Mouse (Mus musculus) testis, postnatal 10 days (tissue): Measurements from ENCODE around the gene Tmem138.
"Not testable (repeated sequence)": the region's sequence is repeated elsewhere in the genome, so short reads cannot be mapped to it uniquely, and the experiment has no call there.

Experiments
- DNase-seq: peaks from one replicate; pipeline ENCODE4 v3.0.0; 2021; ENCODE audit warnings: low spot score

The Tmem138 gene

DNA sequence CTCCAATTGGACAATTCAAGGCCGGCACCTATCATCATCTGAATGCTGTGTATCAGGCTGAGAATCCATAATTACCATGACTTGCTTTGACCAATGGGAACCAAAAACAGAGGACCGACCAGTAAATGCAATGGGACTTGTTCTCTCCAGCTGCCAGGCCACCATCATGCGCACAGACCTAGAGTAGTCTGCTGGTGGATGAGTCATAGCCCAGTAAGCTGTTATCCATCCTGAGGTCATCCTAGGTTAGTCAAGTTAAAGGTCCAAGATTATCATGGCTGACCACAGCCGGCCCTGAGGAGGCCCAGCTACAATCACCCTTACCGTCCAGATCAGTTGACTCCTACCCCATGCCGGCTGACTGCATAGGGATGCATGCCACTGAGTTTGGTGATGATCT is 7.5 kb downstream of the Tmem138 start:
- DNase-seq, result no peak

DNA sequence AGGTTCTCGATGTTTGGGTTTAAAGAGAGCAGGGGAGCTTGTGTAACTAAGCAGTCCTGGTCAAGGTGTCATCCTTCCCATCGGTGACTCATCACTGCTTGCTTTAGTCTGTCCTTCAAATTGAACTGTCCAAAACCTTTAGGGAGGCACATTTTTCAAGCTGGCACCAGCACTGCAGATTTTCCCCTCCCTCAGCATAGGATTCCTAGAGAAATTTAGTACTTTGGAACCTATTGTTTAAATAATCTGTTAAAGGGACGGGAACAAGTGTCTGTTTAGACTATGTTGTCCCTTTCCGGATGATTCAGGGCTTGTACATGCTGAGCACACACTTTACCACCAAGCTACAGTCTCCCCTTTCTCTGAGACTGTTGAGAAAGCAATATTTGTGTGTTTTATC is 11.9 kb downstream of the Tmem138 start:
- no peak for DNase-seq

DNA sequence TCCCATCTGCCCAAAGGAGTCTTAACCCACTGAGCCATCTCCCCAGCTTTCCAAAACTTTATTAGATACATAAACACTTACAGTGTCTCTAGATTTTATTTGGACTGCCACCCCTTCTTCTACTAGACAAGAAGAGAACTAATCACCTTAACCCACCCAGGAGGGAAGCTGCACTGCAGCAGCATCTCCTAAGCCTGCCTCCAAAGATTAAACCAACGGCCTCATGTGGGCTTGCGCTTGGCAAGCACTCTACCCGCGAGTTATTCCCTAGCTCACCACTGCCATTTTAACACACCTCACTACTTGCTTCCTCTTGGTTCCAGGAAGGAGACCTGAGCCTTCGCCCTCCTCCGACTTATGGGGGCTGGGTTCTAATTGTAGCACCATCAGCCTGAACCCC is 12.9 kb downstream of the Tmem138 start:
- no peak for DNase-seq

DNA sequence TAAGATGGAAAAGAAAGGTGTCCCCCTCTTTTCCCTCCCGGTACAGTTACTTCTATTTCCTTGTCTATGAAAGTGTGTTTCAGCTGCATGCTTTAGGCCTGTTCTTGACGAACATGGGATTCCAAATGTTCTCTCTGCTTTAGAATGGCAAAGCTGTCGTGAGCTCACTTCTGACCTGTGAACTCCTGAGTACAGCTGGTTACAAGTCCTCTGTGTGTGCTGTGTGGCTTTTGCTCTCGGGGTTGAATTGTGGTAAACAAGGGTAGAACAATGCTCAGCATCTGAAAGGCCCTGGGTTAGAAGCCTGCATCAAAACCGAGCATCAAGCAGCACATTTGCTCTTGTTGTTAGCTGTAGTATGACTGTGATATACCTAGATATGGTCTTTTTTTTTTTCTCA is 14.8 kb downstream of the Tmem138 start:
- no peak for DNase-seq

- no peak for DNase-seq
Observed at GRCm38 (mm10) chr19:10561558-10562314, 15.4 kb downstream of the Tmem138 start.

- DNase-seq, result no peak
Observed at GRCm38 (mm10) chr19:10560108-10560507, 17.1 kb downstream of the Tmem138 start.

DNA sequence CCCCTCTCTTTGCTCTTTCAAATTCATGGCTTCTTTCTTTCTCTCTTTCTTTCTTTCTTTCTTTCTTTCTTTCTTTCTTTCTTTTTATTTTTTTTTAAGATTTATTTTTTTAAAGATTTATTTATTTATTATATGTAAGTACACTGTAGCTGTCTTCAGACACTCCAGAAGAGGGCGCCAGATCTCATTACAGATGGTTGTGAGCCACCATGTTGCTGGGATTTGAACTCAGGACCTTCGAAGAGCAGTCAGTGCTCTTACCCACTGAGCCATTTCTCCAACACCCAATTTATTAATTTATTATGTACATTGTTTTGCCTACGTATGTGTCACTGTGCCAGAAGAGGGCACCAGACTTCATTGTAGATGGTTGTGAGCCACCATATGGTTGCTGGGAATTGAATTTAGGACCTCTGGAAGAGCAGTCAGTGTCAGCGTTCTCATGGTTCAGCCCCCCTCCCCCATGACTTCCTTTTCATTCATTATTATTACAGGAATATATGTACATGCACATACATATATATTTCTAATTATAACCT is 19.3 kb downstream of the Tmem138 start:
- DNase-seq, result not testable (repeated sequence)

DNA sequence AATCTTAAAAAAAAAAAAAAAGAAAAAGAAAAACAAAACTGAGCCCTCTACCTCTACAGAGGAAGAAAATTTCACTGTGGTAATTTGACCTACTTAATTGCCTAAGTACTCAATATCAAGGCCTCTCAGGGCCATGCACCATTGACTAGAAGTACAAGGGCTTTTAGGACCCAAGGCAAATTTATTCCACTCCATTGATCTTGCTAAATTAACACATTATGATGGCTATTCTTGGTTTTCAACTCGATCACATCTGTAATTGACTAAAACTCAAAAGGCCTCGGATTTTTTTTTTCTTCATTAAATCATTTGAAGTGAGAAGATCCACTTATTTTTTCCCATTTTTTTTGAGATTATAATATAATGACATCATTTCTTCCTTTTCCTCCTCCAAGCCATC is 19.7 kb downstream of the Tmem138 start:
- DNase-seq, result no peak

DNA sequence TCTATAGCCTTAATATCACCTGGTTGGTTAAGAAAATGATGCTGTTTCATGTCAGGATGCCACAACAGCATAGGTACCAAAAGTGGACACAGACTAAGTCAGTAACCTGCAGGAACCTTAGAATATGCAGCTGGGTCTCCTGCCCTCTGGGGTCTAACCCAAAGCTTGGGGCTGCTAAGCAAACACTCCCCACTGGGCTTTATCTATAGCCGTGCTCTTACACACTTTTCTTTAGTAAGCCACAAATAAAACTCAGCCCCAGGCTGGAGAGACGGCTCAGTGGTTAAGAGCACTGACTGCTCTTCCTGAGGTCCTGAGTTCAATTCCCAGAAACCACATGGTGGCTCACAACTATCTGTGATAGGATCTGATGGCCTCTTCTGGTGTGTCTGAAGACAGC is 20.2 kb downstream of the Tmem138 start:
- no peak for DNase-seq

- DNase-seq, result peak; percentile 85
Observed at GRCm38 (mm10) chr19:10555624-10556510, 21.3 kb downstream of the Tmem138 start, which contains the start of gene Tmem216. TSS of gene Tmem216 (minus strand) at chr19:10556238.

GRCm38 (mm10) chr19:10539454-10539853 is 37.7 kb downstream of the Tmem138 start:
- DNase-seq, result no peak

DNA sequence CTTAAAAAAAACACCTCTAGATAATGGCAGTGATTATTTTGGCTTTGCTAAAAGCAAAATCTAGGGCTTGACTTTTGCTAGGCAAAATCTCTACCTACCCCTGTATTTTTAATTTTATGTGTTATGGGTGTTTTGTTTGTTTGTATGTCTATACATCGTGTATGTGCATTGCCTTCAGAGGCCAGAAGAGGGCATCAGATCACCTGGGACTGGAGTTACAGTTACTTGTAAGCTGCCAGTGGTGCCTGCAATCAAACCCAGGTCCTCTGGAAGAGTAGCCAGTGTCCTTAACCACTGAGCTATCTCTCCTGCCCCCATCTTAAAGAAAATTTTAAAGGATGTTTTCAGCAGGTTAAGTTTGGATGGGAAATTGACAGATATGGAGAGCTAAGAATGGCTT is 47.1 kb downstream of the Tmem138 start:
- no peak for DNase-seq

- DNase-seq, result peak; percentile 53
Observed at GRCm38 (mm10) chr19:10525910-10526309, 51.3 kb downstream of the Tmem138 start, which contains the start of gene Sdhaf2. TSS of gene Sdhaf2 (minus strand) at chr19:10526142.

GRCm38 (mm10) chr19:10525106-10525901 is 51.9 kb downstream of the Tmem138 start, which contains the start of gene Cpsf7:
TSS of gene Cpsf7 (plus strand) at chr19:10525266.
- DNase-seq, result peak; percentile 93

GRCm38 (mm10) chr19:10524784-10525105 is 52.4 kb downstream of the Tmem138 start:
- DNase-seq, result no peak

DNA sequence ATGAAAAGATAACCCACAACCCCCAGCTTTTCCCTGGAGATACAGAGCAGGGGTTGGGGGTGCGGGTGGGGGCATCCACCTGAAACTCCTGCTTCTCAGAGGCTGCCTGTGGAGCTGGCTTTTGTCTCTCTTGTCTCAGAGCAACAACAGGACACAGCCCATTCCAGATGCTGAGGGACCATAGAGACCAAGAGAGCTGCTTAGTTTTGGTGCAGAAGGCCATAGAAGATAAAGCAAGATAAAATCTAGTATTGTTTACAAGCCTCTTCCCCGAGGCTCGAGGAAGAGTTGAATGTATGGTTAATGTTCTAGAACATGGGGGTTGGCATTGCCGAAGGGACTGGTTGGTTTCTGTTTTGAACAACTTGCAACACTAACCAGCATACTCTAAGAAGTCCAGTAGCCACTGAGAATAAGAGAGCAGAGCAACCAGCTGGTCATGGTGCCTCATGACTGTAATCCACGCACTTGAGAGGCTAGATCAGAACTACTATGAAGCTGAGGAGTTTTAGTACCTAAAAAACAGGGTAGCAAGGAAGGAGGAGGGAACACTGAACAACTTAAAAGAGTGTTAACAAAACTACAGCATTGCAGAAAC is 53.6 kb downstream of the Tmem138 start:
- no peak for DNase-seq

- no peak for DNase-seq
Observed at GRCm38 (mm10) chr19:10521926-10522325, 55.2 kb downstream of the Tmem138 start.
